Mouse (Mus musculus) CH12.LX (cell line): Measurements from ENCODE around the gene Tcirg1. TPM values are rescaled to one million over a fixed set of nuclear protein-coding genes. Genes with fewer than 3 reads are reported as not detected.

Source experiments
- DNase-seq: peaks from one replicate; pipeline ENCODE4 v3.0.0-alpha.2; 2013; ENCODE audit errors: extremely low read depth
- H3K27ac ChIP-seq: 2 replicates; pipeline ENCODE4 v1.5.1; 2012; ENCODE audit warnings: low read depth, mild to moderate bottlenecking, control low read depth, moderate library complexity; ENCODE audit not compliant: insufficient read depth
- H3K27me3 ChIP-seq: replicated peaks from 2 replicates; pipeline ENCODE3; 2012; ENCODE audit warnings: inconsistent platforms
- H3K36me3 ChIP-seq, 2 experiments: replicated peaks in 1 of 2; 2 replicates each; pipeline versions ENCODE3 to v1.6.1; 2012; ENCODE audit warnings: inconsistent platforms in 1 of 2, low read length in 1 of 2, mild to moderate bottlenecking in 1 of 2, mixed read lengths in 1 of 2, moderate library complexity in 1 of 2; ENCODE audit not compliant: control insufficient read depth in 1 of 2, insufficient read depth in 1 of 2
- H3K4me1 ChIP-seq, 2 experiments: 2 replicates each; pipeline ENCODE4 v1.6.1; 2012; ENCODE audit warnings: inconsistent platforms in 1 of 2, moderate library complexity in 1 of 2; ENCODE audit not compliant: insufficient read depth in 2 of 2, control insufficient read depth in 1 of 2
- H3K4me2 ChIP-seq: 2 replicates; pipeline ENCODE4 v1.6.1; 2012; ENCODE audit warnings: low read depth, mild to moderate bottlenecking, control low read depth; ENCODE audit not compliant: poor library complexity, insufficient read depth, severe bottlenecking
- H3K4me3 ChIP-seq, 3 experiments: fragments of 150-350 bp in 1 of 3; sonication (generic) in 1 of 3; replicated peaks in 1 of 3; 2 replicates each; pipeline versions ENCODE3 to v1.5.1; 2011 to 2012; ENCODE audit warnings: low read depth in 2 of 3, low read length in 2 of 3, mild to moderate bottlenecking in 2 of 3, moderate library complexity in 2 of 3, control low read depth in 1 of 3, improper control_type of control experiment in 1 of 3, inconsistent platforms in 1 of 3, mixed read lengths in 1 of 3; ENCODE audit not compliant: poor library complexity in 1 of 3
- H3K79me2 ChIP-seq: replicated peaks from 2 replicates; pipeline ENCODE4 v1.6.1; 2012; ENCODE audit warnings: mild to moderate bottlenecking, moderate library complexity; ENCODE audit not compliant: control insufficient read depth, poor library complexity, insufficient read depth, severe bottlenecking; ENCODE audit errors: extremely low read depth
- H3K9ac ChIP-seq: 2 replicates; pipeline ENCODE4 v1.6.1; 2012; ENCODE audit warnings: low read depth, mild to moderate bottlenecking, control low read depth, moderate library complexity; ENCODE audit not compliant: insufficient read depth
- H3K9me3 ChIP-seq: replicated peaks from 2 replicates; pipeline ENCODE3; 2012; ENCODE audit warnings: low read length, inconsistent platforms, mixed read lengths
- E2F4 ChIP-seq: IDR thresholded peaks from 2 replicates; pipeline ENCODE4 v1.6.1; 2011; ENCODE audit warnings: low read depth, low read length, improper control_type of control experiment; ENCODE audit not compliant: insufficient replicate concordance
- EP300 ChIP-seq: IDR thresholded peaks from 2 replicates; pipeline ENCODE4 v1.6.1; 2011; ENCODE audit warnings: low read length, improper control_type of control experiment
- HCFC1 ChIP-seq: IDR thresholded peaks from 2 replicates; pipeline ENCODE4 v1.6.1; 2012; ENCODE audit warnings: low read depth, mild to moderate bottlenecking, inconsistent platforms, low read length, improper control_type of control experiment
- IRF4 ChIP-seq: IDR thresholded peaks from 2 replicates; pipeline ENCODE4 v1.6.1; 2014; ENCODE audit warnings: low read depth, mild to moderate bottlenecking, inconsistent platforms, low read length, improper control_type of control experiment
- JUN ChIP-seq: IDR thresholded peaks from 2 replicates; pipeline ENCODE4 v1.6.1; 2011; ENCODE audit warnings: low read depth, mild to moderate bottlenecking, low read length, improper control_type of control experiment, moderate library complexity; ENCODE audit not compliant: insufficient read depth
- JUND ChIP-seq: conservative IDR thresholded peaks from 2 replicates; pipeline ENCODE4 v1.6.1; 2011; ENCODE audit warnings: low read depth, low read length, improper control_type of control experiment
- KAT2A ChIP-seq: IDR thresholded peaks from 2 replicates; pipeline ENCODE4 v1.6.1; 2012; ENCODE audit warnings: low read length, improper control_type of control experiment, inconsistent platforms; ENCODE audit not compliant: insufficient replicate concordance
- MAZ ChIP-seq: IDR thresholded peaks from 2 replicates; pipeline ENCODE4 v1.6.1; 2012; ENCODE audit warnings: low read depth, mild to moderate bottlenecking, inconsistent platforms, low read length, improper control_type of control experiment, moderate library complexity
- MEF2A ChIP-seq: IDR thresholded peaks from 2 replicates; pipeline ENCODE4 v1.6.1; 2014; ENCODE audit warnings: low read depth, mild to moderate bottlenecking, inconsistent platforms, low read length, improper control_type of control experiment, borderline replicate concordance
- MXI1 ChIP-seq: IDR thresholded peaks from 2 replicates; pipeline ENCODE4 v1.6.1; 2011; ENCODE audit warnings: mild to moderate bottlenecking, low read depth, low read length, improper control_type of control experiment
- PAX5 ChIP-seq: IDR thresholded peaks from 2 replicates; pipeline ENCODE4 v1.6.1; 2012; ENCODE audit warnings: low read length, inconsistent platforms, mixed read lengths
- RAD21 ChIP-seq: IDR thresholded peaks from 2 replicates; pipeline ENCODE4 v1.6.1; 2011; ENCODE audit warnings: low read depth, mild to moderate bottlenecking, low read length, improper control_type of control experiment, moderate library complexity
- TCF12 ChIP-seq: IDR thresholded peaks from 2 replicates; pipeline ENCODE4 v1.6.1; 2014; ENCODE audit warnings: low read depth, mild to moderate bottlenecking, inconsistent platforms, low read length, improper control_type of control experiment
- USF1 ChIP-seq: IDR thresholded peaks from 2 replicates; pipeline ENCODE4 v1.6.1; 2014; ENCODE audit warnings: low read depth, mild to moderate bottlenecking, inconsistent platforms, low read length, improper control_type of control experiment
- USF2 ChIP-seq: conservative IDR thresholded peaks from 2 replicates; pipeline ENCODE4 v1.6.1; 2011; ENCODE audit warnings: low read depth, low read length, improper control_type of control experiment
- ZMIZ1 ChIP-seq: IDR thresholded peaks from 2 replicates; pipeline ENCODE4 v1.6.1; 2012; ENCODE audit warnings: low read depth, mild to moderate bottlenecking, inconsistent platforms, low read length, improper control_type of control experiment
- ZNF384 ChIP-seq: IDR thresholded peaks from 2 replicates; pipeline ENCODE4 v1.6.1; 2012; ENCODE audit warnings: low read depth, low read length, improper control_type of control experiment, inconsistent platforms
- dilution Hi-C: fragments of 300-500 bp; cut with MboI; formaldehyde crosslinking; loops from 2 replicates; pipeline ENCODE4 v1.14.3; 2020; ENCODE audit warnings: low sequenced_read_pairs; ENCODE audit not compliant: extremely low pct_unique_long_range_greater_than_20kb, extremely low pct_ligation_motif_present
- in situ Hi-C: fragments of 300-500 bp; cut with MboI; formaldehyde crosslinking; loops from 3 replicates; pipeline ENCODE4 v1.14.3; 2019; ENCODE audit warnings: low sequenced_read_pairs, low pct_ligation_motif_present, low pct_unique_long_range_greater_than_20kb, mixed read lengths
- polyA plus RNA-seq: library from polyadenylated mRNA; unstranded; fragments of >175 nt; gene quantifications from 2 replicates; pipeline ENCODE4 v1.2.1, GENCODE M21; 2012; ENCODE audit warnings: low read depth; ENCODE audit not compliant: insufficient read length
- total RNA-seq, 2 experiments: library from RNA; depleted of rRNA; stranded (reverse); fragments of 300-350 nt in 1 of 2; fragments of >200 nt in 1 of 2; gene quantifications; 2 replicates each; pipeline ENCODE4 v1.2.3; 2012 to 2014

Gene Tcirg1
- total and polyA plus RNA-seq, 3 experiments, result 46.6 to 62.8 (median 48.5) TPM

DNA sequence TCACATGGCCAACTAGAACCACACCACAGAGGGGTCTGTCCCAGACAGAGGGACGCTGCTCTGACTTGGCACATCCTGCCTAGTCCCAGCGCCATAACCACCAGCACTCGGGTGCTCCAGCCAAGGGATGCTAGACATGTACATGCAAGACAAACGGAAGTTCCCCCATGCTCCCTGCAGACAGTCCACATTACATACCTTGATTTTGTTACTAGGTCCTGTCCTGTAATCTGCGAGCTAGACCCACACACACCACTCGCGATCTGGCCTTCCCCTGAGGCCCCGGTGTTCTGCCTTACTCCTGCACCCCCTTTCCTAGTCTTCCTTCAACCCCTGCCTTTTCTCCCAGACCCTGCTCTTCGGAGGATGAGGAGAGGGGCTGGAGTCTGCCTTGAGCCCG lies 607 bp downstream of the Tcirg1 start:
- in situ Hi-C loops, result loop anchor here (5.0 kb wide), 1 partner anchor 36 kb away; no protein-coding TSS in a partner anchor
- Histone ChIP-seq H3K79me2 (peaks cover 4% of the 10 kb centered on the region), H3K9me3 (no peaks in the 10 kb centered on the region), H3K9ac (peak overlapping the region; percentile 71), H3K4me2 (peak overlapping the region; percentile 84), H3K4me3 (peak overlapping the region; percentile 75 to 92 (median 90)), H3K27me3 (no peaks in the 10 kb centered on the region), H3K4me1 (peaks cover 6 to 50% of the 10 kb centered on the region in 2 experiments), H3K36me3 (peaks cover 59 to 74% of the 10 kb centered on the region in 2 experiments), H3K27ac (peak overlapping the region; percentile 13; the same call in 1 of the 2 replicates)
- no peak for DNase-seq
- TF ChIP-seq MAZ, result no peak
- no peak for TF ChIP-seq KAT2A
- no peak for TF ChIP-seq ZNF384
- TF ChIP-seq JUN, result no peak
- TF ChIP-seq TCF12, result no peak
- TF ChIP-seq USF2, result no peak
- no peak for TF ChIP-seq MXI1
- TF ChIP-seq E2F4, result no peak
- no peak for TF ChIP-seq HCFC1
- dilution Hi-C loops, result no loop called here

DNA sequence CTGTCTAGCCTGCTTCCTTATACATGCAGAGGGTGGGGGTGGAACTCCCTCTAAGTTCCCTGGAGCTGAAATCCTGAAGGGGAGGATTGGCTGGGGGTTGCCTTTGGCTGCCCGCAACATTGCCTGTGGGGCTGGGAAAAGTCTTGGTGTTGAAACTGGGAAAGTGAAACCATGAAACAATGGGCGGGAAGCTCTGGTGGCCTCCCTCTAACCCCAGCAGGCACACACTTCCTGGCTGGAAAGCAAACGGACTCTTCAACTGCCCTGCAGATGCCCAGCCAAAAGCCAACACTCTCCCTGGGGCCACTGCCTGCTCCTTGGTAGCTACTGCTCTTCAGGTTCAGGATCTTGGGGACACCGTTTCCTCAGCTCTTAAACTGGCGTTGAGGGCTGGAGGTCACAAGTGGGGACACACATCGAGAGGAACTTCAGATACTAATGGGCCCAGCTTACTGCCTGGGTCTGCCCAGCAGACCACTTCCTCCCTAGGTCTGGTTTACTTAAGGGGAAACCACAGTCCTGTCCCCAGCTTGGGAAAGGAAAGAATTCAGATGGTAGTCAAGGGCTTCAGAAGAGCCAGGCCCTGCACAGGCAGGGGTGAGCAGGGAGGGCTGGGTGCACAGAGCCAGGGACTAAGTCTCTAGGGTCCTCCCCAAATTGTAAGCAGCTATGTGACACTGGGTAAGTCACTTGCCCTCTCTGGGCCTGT lies 1.5 kb downstream of the Tcirg1 start:
- Histone ChIP-seq H3K27ac (no peak overlapping the region), H3K27me3 (no peaks in the 10 kb centered on the region), H3K4me2 (peak overlapping the region; percentile 84), H3K4me1 (peaks cover 6 to 44% of the 10 kb centered on the region in 2 experiments), H3K4me3 (peak overlapping the region; percentile 0 to 92 (median 75)), H3K36me3 (peaks cover 56 to 70% of the 10 kb centered on the region in 2 experiments), H3K79me2 (peaks cover 4% of the 10 kb centered on the region), H3K9ac (peak overlapping the region; percentile 71), H3K9me3 (no peaks in the 10 kb centered on the region)
- in situ Hi-C loops, result loop anchor here (5.0 kb wide), 1 partner anchor 37 kb away; no protein-coding TSS in a partner anchor
- dilution Hi-C loops, result no loop called here
- peak; percentile 36 for DNase-seq
- TF ChIP-seq HCFC1 (no peak), MEF2A (peak; percentile 11; the same call in 1 of the 2 replicates), USF1 (no peak)

DNA sequence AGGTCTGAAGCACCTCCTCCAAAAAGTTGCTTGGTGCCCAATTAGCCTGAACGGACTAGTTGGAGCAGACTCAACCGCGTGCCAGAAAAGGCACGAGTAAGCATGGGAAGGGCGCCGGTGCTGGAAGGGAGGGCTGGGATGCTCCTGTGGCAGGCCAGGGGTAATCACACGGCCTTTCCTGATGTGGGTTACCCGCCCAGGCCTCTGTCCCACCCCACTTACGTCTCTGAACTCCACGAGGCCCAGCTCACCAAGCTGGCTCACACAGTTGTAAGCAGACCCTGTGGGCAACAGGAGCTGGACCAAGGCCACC lies 2.6 kb downstream of the Tcirg1 start:
- Histone ChIP-seq H3K27me3 (no peaks in the 10 kb centered on the region), H3K9me3 (no peaks in the 10 kb centered on the region), H3K4me1 (peaks cover 8 to 52% of the 10 kb centered on the region in 2 experiments), H3K79me2 (peaks cover 4% of the 10 kb centered on the region), H3K4me2 (no peak overlapping the region), H3K36me3 (peaks cover 46 to 66% of the 10 kb centered on the region in 2 experiments), H3K27ac (no peak overlapping the region), H3K9ac (no peak overlapping the region)
- dilution Hi-C loops, result no loop called here
- in situ Hi-C loops, result no loop called here
- TF ChIP-seq ZMIZ1 (no peak), IRF4 (no peak), E2F4 (no peak), MEF2A (no peak), JUND (no peak), KAT2A (no peak), ZNF384 (no peak), EP300 (no peak), RAD21 (no peak), TCF12 (no peak), PAX5 (no peak)
- TF ChIP-seq, all 38 proteins: peak for 0
- no peak for DNase-seq
- no peak overlapping the region for H3K4me3 ChIP-seq
